Mouse (Mus musculus) CH12.LX (cell line): Measurements from ENCODE around the gene Sh2b1. TPM values are rescaled to one million over a fixed set of nuclear protein-coding genes. Genes with fewer than 3 reads are reported as not detected.

Experiments
- DNase-seq: peaks from one replicate; pipeline ENCODE4 v3.0.0-alpha.2; 2013; ENCODE audit errors: extremely low read depth
- H3K27ac ChIP-seq: 2 replicates; pipeline ENCODE4 v1.5.1; 2012; ENCODE audit warnings: low read depth, mild to moderate bottlenecking, control low read depth, moderate library complexity; ENCODE audit not compliant: insufficient read depth
- H3K27me3 ChIP-seq: replicated peaks from 2 replicates; pipeline ENCODE3; 2012; ENCODE audit warnings: inconsistent platforms
- H3K36me3 ChIP-seq, 2 experiments: replicated peaks in 1 of 2; 2 replicates each; pipeline versions ENCODE3 to v1.6.1; 2012; ENCODE audit warnings: inconsistent platforms in 1 of 2, low read length in 1 of 2, mild to moderate bottlenecking in 1 of 2, mixed read lengths in 1 of 2, moderate library complexity in 1 of 2; ENCODE audit not compliant: control insufficient read depth in 1 of 2, insufficient read depth in 1 of 2
- H3K4me1 ChIP-seq, 2 experiments: 2 replicates each; pipeline ENCODE4 v1.6.1; 2012; ENCODE audit warnings: inconsistent platforms in 1 of 2, moderate library complexity in 1 of 2; ENCODE audit not compliant: insufficient read depth in 2 of 2, control insufficient read depth in 1 of 2
- H3K4me2 ChIP-seq: 2 replicates; pipeline ENCODE4 v1.6.1; 2012; ENCODE audit warnings: low read depth, mild to moderate bottlenecking, control low read depth; ENCODE audit not compliant: poor library complexity, insufficient read depth, severe bottlenecking
- H3K4me3 ChIP-seq, 3 experiments: fragments of 150-350 bp in 1 of 3; sonication (generic) in 1 of 3; replicated peaks in 1 of 3; 2 replicates each; pipeline versions ENCODE3 to v1.5.1; 2011 to 2012; ENCODE audit warnings: low read depth in 2 of 3, low read length in 2 of 3, mild to moderate bottlenecking in 2 of 3, moderate library complexity in 2 of 3, control low read depth in 1 of 3, improper control_type of control experiment in 1 of 3, inconsistent platforms in 1 of 3, mixed read lengths in 1 of 3; ENCODE audit not compliant: poor library complexity in 1 of 3
- H3K79me2 ChIP-seq: replicated peaks from 2 replicates; pipeline ENCODE4 v1.6.1; 2012; ENCODE audit warnings: mild to moderate bottlenecking, moderate library complexity; ENCODE audit not compliant: control insufficient read depth, poor library complexity, insufficient read depth, severe bottlenecking; ENCODE audit errors: extremely low read depth
- H3K9ac ChIP-seq: 2 replicates; pipeline ENCODE4 v1.6.1; 2012; ENCODE audit warnings: low read depth, mild to moderate bottlenecking, control low read depth, moderate library complexity; ENCODE audit not compliant: insufficient read depth
- H3K9me3 ChIP-seq: replicated peaks from 2 replicates; pipeline ENCODE3; 2012; ENCODE audit warnings: low read length, inconsistent platforms, mixed read lengths
- CTCF ChIP-seq, 2 experiments: IDR thresholded peaks in 1 of 2; conservative IDR thresholded peaks in 1 of 2; 2 replicates each; pipeline ENCODE4 v1.5.1; 2011 to 2012; ENCODE audit warnings: low read depth in 2 of 2, low read length in 2 of 2, improper control_type of control experiment in 1 of 2, inconsistent platforms in 1 of 2, mild to moderate bottlenecking in 1 of 2, moderate library complexity in 1 of 2
- E2F4 ChIP-seq: IDR thresholded peaks from 2 replicates; pipeline ENCODE4 v1.6.1; 2011; ENCODE audit warnings: low read depth, low read length, improper control_type of control experiment; ENCODE audit not compliant: insufficient replicate concordance
- ELF1 ChIP-seq: IDR thresholded peaks from 2 replicates; pipeline ENCODE4 v1.6.1; 2014; ENCODE audit warnings: low read depth, mild to moderate bottlenecking, inconsistent platforms, low read length, improper control_type of control experiment
- HCFC1 ChIP-seq: IDR thresholded peaks from 2 replicates; pipeline ENCODE4 v1.6.1; 2012; ENCODE audit warnings: low read depth, mild to moderate bottlenecking, inconsistent platforms, low read length, improper control_type of control experiment
- IRF4 ChIP-seq: IDR thresholded peaks from 2 replicates; pipeline ENCODE4 v1.6.1; 2014; ENCODE audit warnings: low read depth, mild to moderate bottlenecking, inconsistent platforms, low read length, improper control_type of control experiment
- KAT2A ChIP-seq: IDR thresholded peaks from 2 replicates; pipeline ENCODE4 v1.6.1; 2012; ENCODE audit warnings: low read length, improper control_type of control experiment, inconsistent platforms; ENCODE audit not compliant: insufficient replicate concordance
- MAX ChIP-seq: IDR thresholded peaks from 2 replicates; pipeline ENCODE4 v1.6.1; 2011; ENCODE audit warnings: low read length, improper control_type of control experiment
- MAZ ChIP-seq: IDR thresholded peaks from 2 replicates; pipeline ENCODE4 v1.6.1; 2012; ENCODE audit warnings: low read depth, mild to moderate bottlenecking, inconsistent platforms, low read length, improper control_type of control experiment, moderate library complexity
- MXI1 ChIP-seq: IDR thresholded peaks from 2 replicates; pipeline ENCODE4 v1.6.1; 2011; ENCODE audit warnings: mild to moderate bottlenecking, low read depth, low read length, improper control_type of control experiment
- NRF1 ChIP-seq: IDR thresholded peaks from 2 replicates; pipeline ENCODE4 v1.6.1; 2014; ENCODE audit warnings: low read depth, mild to moderate bottlenecking, inconsistent platforms, low read length, improper control_type of control experiment, moderate library complexity
- RAD21 ChIP-seq: IDR thresholded peaks from 2 replicates; pipeline ENCODE4 v1.6.1; 2011; ENCODE audit warnings: low read depth, mild to moderate bottlenecking, low read length, improper control_type of control experiment, moderate library complexity
- SMC3 ChIP-seq: IDR thresholded peaks from 2 replicates; pipeline ENCODE4 v1.6.1; 2011; ENCODE audit warnings: low read depth, low read length, improper control_type of control experiment
- TBP ChIP-seq: conservative IDR thresholded peaks from 2 replicates; pipeline ENCODE4 v1.6.1; 2011; ENCODE audit warnings: low read depth, low read length, improper control_type of control experiment
- USF1 ChIP-seq: IDR thresholded peaks from 2 replicates; pipeline ENCODE4 v1.6.1; 2014; ENCODE audit warnings: low read depth, mild to moderate bottlenecking, inconsistent platforms, low read length, improper control_type of control experiment
- USF2 ChIP-seq: conservative IDR thresholded peaks from 2 replicates; pipeline ENCODE4 v1.6.1; 2011; ENCODE audit warnings: low read depth, low read length, improper control_type of control experiment
- ZNF384 ChIP-seq: IDR thresholded peaks from 2 replicates; pipeline ENCODE4 v1.6.1; 2012; ENCODE audit warnings: low read depth, low read length, improper control_type of control experiment, inconsistent platforms
- dilution Hi-C: fragments of 300-500 bp; cut with MboI; formaldehyde crosslinking; loops from 2 replicates; pipeline ENCODE4 v1.14.3; 2020; ENCODE audit warnings: low sequenced_read_pairs; ENCODE audit not compliant: extremely low pct_unique_long_range_greater_than_20kb, extremely low pct_ligation_motif_present
- in situ Hi-C: fragments of 300-500 bp; cut with MboI; formaldehyde crosslinking; loops from 3 replicates; pipeline ENCODE4 v1.14.3; 2019; ENCODE audit warnings: low sequenced_read_pairs, low pct_ligation_motif_present, low pct_unique_long_range_greater_than_20kb, mixed read lengths
- polyA plus RNA-seq: library from polyadenylated mRNA; unstranded; fragments of >175 nt; gene quantifications from 2 replicates; pipeline ENCODE4 v1.2.1, GENCODE M21; 2012; ENCODE audit warnings: low read depth; ENCODE audit not compliant: insufficient read length
- total RNA-seq, 2 experiments: library from RNA; depleted of rRNA; stranded (reverse); fragments of 300-350 nt in 1 of 2; fragments of >200 nt in 1 of 2; gene quantifications; 2 replicates each; pipeline ENCODE4 v1.2.3; 2012 to 2014

Gene Sh2b1
- total and polyA plus RNA-seq, 3 experiments: 5.2 to 31.3 (median 13.4) TPM

DNA sequence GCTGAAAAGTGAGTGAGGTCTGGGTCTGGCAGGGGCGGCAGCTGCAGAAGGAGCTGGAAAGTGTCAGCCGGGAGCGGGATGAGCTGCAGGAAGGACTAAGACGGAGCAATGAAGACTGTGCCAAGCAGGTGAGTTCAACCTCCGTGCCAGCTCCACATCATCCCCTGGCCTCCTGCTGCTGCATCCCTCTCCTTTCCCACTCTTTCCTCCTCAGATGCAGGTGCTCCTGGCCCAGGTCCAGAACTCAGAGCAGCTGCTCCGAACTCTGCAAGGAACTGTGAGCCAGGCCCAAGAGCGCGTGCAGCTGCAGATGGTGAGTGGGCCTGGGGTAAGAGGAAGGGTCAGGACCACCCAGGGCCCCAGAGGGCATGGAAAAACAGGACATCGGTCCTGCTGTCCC lies 35.1 kb downstream of the Sh2b1 start:
- dilution Hi-C loops (no loop called here), in situ Hi-C loops (no loop called here)
- DNase-seq: no peak
- Histone ChIP-seq H3K4me2 (no peak overlapping the region), H3K9me3 (no peaks in the 10 kb centered on the region), H3K27ac (no peak overlapping the region), H3K27me3 (no peaks in the 10 kb centered on the region), H3K4me1 (peaks cover 0 to 6% of the 10 kb centered on the region in 2 experiments; a peak in 2 of 4 replicates), H3K36me3 (peaks cover 56 to 93% of the 10 kb centered on the region in 2 experiments), H3K79me2 (no peaks in the 10 kb centered on the region), H3K4me3 (no peak overlapping the region), H3K9ac (no peak overlapping the region)
- TF ChIP-seq MAX: no peak
- TF ChIP-seq ZNF384: no peak
- TF ChIP-seq RAD21: no peak
- no peak for TF ChIP-seq ELF1
- TF ChIP-seq NRF1: no peak
- TF ChIP-seq MAZ: no peak
- no peak for TF ChIP-seq TBP
- TF ChIP-seq KAT2A: no peak
- TF ChIP-seq CTCF (conservative IDR thresholded peaks at IDR 0.05 in 1 of 2, IDR thresholded peaks at IDR 0.05 in 1 of 2; ENCODE audit: low read depth in 2 of 2, low read length in 2 of 2): no peak
- no peak for TF ChIP-seq SMC3
- no peak for TF ChIP-seq USF1
- TF ChIP-seq USF2: no peak
- no peak for TF ChIP-seq E2F4
- no peak for TF ChIP-seq HCFC1
- no peak for TF ChIP-seq MXI1

GRCm38 (mm10) chr7:126436851-126437250 lies 38.4 kb downstream of the Sh2b1 start:
- Histone ChIP-seq H3K27ac (no peak overlapping the region), H3K4me2 (no peak overlapping the region), H3K79me2 (no peaks in the 10 kb centered on the region), H3K9ac (no peak overlapping the region)
- TF ChIP-seq CTCF (conservative IDR thresholded peaks at IDR 0.05 in 1 of 2, IDR thresholded peaks at IDR 0.05 in 1 of 2; ENCODE audit: low read depth in 2 of 2, low read length in 2 of 2) (peak; percentile 86 to 89), IRF4 (no peak), RAD21 (peak; percentile 66), SMC3 (peak; percentile 83)
- TF ChIP-seq, all 38 proteins: peak for 3
- H3K4me3 ChIP-seq: no peak overlapping the region
- DNase-seq: peak; percentile 69
- H3K27me3 ChIP-seq: no peaks in the 10 kb centered on the region
- no peaks in the 10 kb centered on the region for H3K9me3 ChIP-seq
- H3K36me3 ChIP-seq: peaks cover 56 to 93% of the 10 kb centered on the region in 2 experiments
- in situ Hi-C loops: loop anchor here (5.0 kb wide), 1 partner anchor 40 kb away; the partner anchor contains the start of gene Nfatc2ip
- dilution Hi-C loops: no loop called here
- peaks cover 0 to 14% of the 10 kb centered on the region in 2 experiments; a peak in 2 of 4 replicates for H3K4me1 ChIP-seq
